Mouse (Mus musculus) hindbrain, embryonic 12.5 days (tissue): ENCODE data around the gene Slc16a9. TPM values are rescaled to one million over a fixed set of nuclear protein-coding genes. Genes with fewer than 3 reads are reported as not detected.
"Not testable (repeated sequence)": the region's sequence is repeated elsewhere in the genome, so short reads cannot be mapped to it uniquely, and the experiment has no call there.

Experiments used
- ATAC-seq: fragments of 200-750 bp; cut with Nextera tagmentation; 2 replicates; pipeline ENCODE4 v1.8.0; 2017; ENCODE audit warnings: moderate TSS enrichment; ENCODE audit not compliant: low FRiP score
- H3K27ac ChIP-seq: fragments of 300-500 bp; sonication (generic); 2 replicates; pipeline ENCODE4 v1.5.1; 2016; ENCODE audit warnings: mild to moderate bottlenecking
- H3K27me3 ChIP-seq: fragments of 300-500 bp; sonication (generic); 2 replicates; pipeline ENCODE4 v1.6.1; 2016; ENCODE audit warnings: mild to moderate bottlenecking
- H3K36me3 ChIP-seq: fragments of 300-500 bp; sonication (generic); 2 replicates; pipeline ENCODE4 v1.6.1; 2016; ENCODE audit warnings: mild to moderate bottlenecking
- H3K4me1 ChIP-seq: fragments of 300-500 bp; sonication (generic); 2 replicates; pipeline ENCODE4 v1.6.1; 2016
- H3K4me2 ChIP-seq: fragments of 300-500 bp; sonication (generic); replicated peaks from 2 replicates; pipeline ENCODE4 v1.6.1; 2016; ENCODE audit warnings: mild to moderate bottlenecking
- H3K4me3 ChIP-seq: fragments of 300-500 bp; sonication (generic); 2 replicates; pipeline ENCODE4 v1.5.1; 2016; ENCODE audit warnings: mild to moderate bottlenecking
- H3K9ac ChIP-seq: fragments of 300-500 bp; sonication (generic); 2 replicates; pipeline ENCODE4 v1.6.1; 2016; ENCODE audit warnings: mild to moderate bottlenecking, moderate library complexity
- H3K9me3 ChIP-seq: fragments of 300-500 bp; sonication (generic); replicated peaks from 2 replicates; pipeline ENCODE4 v1.6.1; 2016; ENCODE audit warnings: mild to moderate bottlenecking
- WGBS: fragments of 180-500 bp; shearing (Covaris S2); methylation state at CpG from one replicate; pipeline ENCODE4 v1.1.7; 2016; 5-methylcytosine and 5-hydroxymethylcytosine counted together
- polyA plus RNA-seq: library from polyadenylated mRNA; unstranded; fragments of >200 nt; fragmentation: Nextera tagmentation; extraction: Ambion mirVana; gene quantifications from 2 replicates; pipeline ENCODE4 v1.2.1, GENCODE M21; 2016

The Slc16a9 gene
- polyA plus RNA-seq, 1 experiment from 2014 or later: 1.3 TPM

DNA sequence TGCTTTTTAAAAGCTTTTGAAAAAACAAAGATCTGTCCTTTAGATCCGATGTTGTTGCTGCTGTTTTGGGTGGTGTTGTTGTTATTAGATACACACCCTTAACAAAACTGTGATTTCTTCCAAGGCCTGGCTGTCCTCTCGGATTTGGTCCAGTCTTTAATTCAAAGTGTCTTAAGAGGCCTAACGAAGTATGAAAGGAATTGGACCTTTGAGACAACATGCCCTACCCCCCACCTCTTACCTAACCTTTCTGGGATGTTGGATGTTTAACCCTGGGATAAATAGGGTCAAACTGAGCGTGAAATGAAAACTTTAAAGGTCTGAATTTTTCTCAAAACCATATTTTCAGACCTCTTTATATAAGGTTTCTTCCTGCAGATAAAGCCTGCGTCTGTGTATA, 23.9 kb upstream of the Slc16a9 start:
- Histone ChIP-seq H3K4me3 (no peak overlapping the region), H3K4me2 (no peak overlapping the region), H3K9ac (no peak overlapping the region), H3K9me3 (no peaks in the 10 kb centered on the region), H3K36me3 (no peaks in the 10 kb centered on the region), H3K27ac (no peak overlapping the region), H3K4me1 (no peaks in the 10 kb centered on the region), H3K27me3 (no peaks in the 10 kb centered on the region; the same call in 1 of the 2 replicates)
- no peak for ATAC-seq
- WGBS: 69% methylated on average over 5 of the region's 5 CpGs

GRCm38 (mm10) chr10:70222231-70222630, 22.7 kb upstream of the Slc16a9 start:
- H3K4me3 ChIP-seq, H3K27ac ChIP-seq, H3K36me3 ChIP-seq, ATAC-seq, H3K4me1 ChIP-seq, H3K4me2 ChIP-seq, H3K9ac ChIP-seq, H3K27me3 ChIP-seq, H3K9me3 ChIP-seq: not testable (repeated sequence)
- WGBS: 93% methylated on average over 8 of the region's 8 CpGs

GRCm38 (mm10) chr10:70224571-70224970, 20.3 kb upstream of the Slc16a9 start:
- Histone ChIP-seq H3K9me3 (no peaks in the 10 kb centered on the region), H3K4me3 (no peak overlapping the region), H3K27ac (no peak overlapping the region), H3K4me2 (no peak overlapping the region), H3K9ac (no peak overlapping the region), H3K36me3 (no peaks in the 10 kb centered on the region), H3K4me1 (no peaks in the 10 kb centered on the region), H3K27me3 (no peaks in the 10 kb centered on the region; the same call in 1 of the 2 replicates)
- ATAC-seq: no peak
- WGBS: 87% methylated on average over 6 of the region's 6 CpGs

DNA sequence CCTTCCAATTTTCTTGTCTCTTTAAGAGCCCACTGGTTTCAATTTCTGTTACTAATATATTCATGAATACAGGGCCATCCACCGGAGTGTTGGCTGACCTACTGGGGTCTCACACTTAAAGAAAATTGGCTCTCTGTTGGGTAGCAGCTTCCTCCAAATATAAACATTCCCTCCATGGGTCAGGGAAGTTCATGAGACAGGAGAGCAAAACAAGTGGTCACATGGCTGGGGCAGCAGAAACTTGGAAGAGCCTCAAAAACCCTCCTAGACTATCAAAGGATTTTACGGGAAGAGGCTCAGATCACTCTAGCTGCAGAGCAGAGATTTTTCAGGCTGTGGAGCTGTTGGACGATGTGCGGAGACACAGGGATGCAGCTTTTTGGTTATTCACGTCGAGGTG, 19.1 kb upstream of the Slc16a9 start:
- ATAC-seq: no peak
- H3K27me3 ChIP-seq: no peaks in the 10 kb centered on the region; the same call in 1 of the 2 replicates
- WGBS: 71% methylated on average over 6 of the region's 6 CpGs
- H3K27ac ChIP-seq: no peak overlapping the region
- no peaks in the 10 kb centered on the region for H3K4me1 ChIP-seq
- no peak overlapping the region for H3K4me2 ChIP-seq
- H3K4me3 ChIP-seq: no peak overlapping the region
- H3K9me3 ChIP-seq: no peaks in the 10 kb centered on the region
- H3K9ac ChIP-seq: no peak overlapping the region
- H3K36me3 ChIP-seq: no peaks in the 10 kb centered on the region

- no peaks in the 10 kb centered on the region for H3K4me1 ChIP-seq
- no peak overlapping the region for H3K4me3 ChIP-seq
Measured at GRCm38 (mm10) chr10:70226608-70227007, 18.3 kb upstream of the Slc16a9 start.

GRCm38 (mm10) chr10:70230352-70230751, 14.5 kb upstream of the Slc16a9 start:
- Histone ChIP-seq H3K4me3 (no peak overlapping the region), H3K36me3 (no peaks in the 10 kb centered on the region), H3K9me3 (no peaks in the 10 kb centered on the region), H3K27ac (no peak overlapping the region), H3K4me2 (no peak overlapping the region), H3K4me1 (no peaks in the 10 kb centered on the region), H3K27me3 (no peaks in the 10 kb centered on the region), H3K9ac (no peak overlapping the region)
- no peak for ATAC-seq
- 83% methylated on average over 6 of the region's 6 CpGs for WGBS

More at GRCm38 (mm10) chr10:70226608-70227007, 18.3 kb upstream of the Slc16a9 start:
- Histone ChIP-seq H3K36me3 (no peaks in the 10 kb centered on the region), H3K4me2 (no peak overlapping the region), H3K27ac (no peak overlapping the region), H3K27me3 (no peaks in the 10 kb centered on the region; the same call in 1 of the 2 replicates), H3K9ac (no peak overlapping the region), H3K9me3 (no peaks in the 10 kb centered on the region)
- ATAC-seq: no peak

DNA sequence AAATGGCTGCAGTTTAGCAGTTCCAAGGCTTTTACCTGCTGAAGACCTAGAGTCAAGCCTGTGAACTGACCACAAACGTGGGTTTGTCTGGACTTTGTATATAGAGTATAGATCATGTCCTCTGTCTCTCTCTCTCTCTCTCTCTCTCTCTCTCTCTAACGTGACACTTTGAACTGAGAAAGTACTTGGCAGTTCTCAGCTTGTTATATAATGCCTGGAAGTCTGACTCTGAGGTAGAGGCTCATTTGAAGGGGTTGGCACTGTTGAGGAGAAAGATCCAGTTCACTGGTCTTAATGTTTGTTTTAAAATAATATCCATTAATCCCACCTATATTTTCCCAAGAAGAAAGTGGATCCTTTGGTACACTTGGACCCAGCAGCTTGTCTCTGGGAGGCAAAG, 7.0 kb upstream of the Slc16a9 start:
- H3K9ac ChIP-seq: no peak overlapping the region
- no peak overlapping the region for H3K4me3 ChIP-seq
- ATAC-seq: no peak
- H3K4me1 ChIP-seq: 0 out of 2 replicates have a peak, but pooled peaks cover under 1% of the 10 kb centered on the region
- peaks cover 4% of the 10 kb centered on the region for H3K27me3 ChIP-seq
- no peaks in the 10 kb centered on the region for H3K36me3 ChIP-seq
- 79% methylated on average over 2 of the region's 2 CpGs for WGBS
- H3K27ac ChIP-seq: no peak overlapping the region
- H3K4me2 ChIP-seq: no peak overlapping the region
- no peaks in the 10 kb centered on the region for H3K9me3 ChIP-seq

GRCm38 (mm10) chr10:70242751-70243444, 2.0 kb upstream of the Slc16a9 start:
- Histone ChIP-seq H3K27ac (no peak overlapping the region), H3K9ac (no peak overlapping the region), H3K4me3 (no peak overlapping the region), H3K4me2 (no peak overlapping the region), H3K9me3 (no peaks in the 10 kb centered on the region), H3K4me1 (peaks cover 19% of the 10 kb centered on the region), H3K27me3 (peaks cover 47% of the 10 kb centered on the region), H3K36me3 (no peaks in the 10 kb centered on the region)
- no peak for ATAC-seq
- WGBS: 53% methylated on average over 8 of the region's 8 CpGs

GRCm38 (mm10) chr10:70245559-70245945, 652 bp downstream of the Slc16a9 start:
- Histone ChIP-seq H3K36me3 (no peaks in the 10 kb centered on the region), H3K27ac (no peak overlapping the region), H3K9me3 (no peaks in the 10 kb centered on the region), H3K4me3 (peak overlapping the region; percentile 65), H3K27me3 (peaks cover 47% of the 10 kb centered on the region), H3K9ac (peak overlapping the region; percentile 69), H3K4me1 (peaks cover 19% of the 10 kb centered on the region), H3K4me2 (peak overlapping the region; percentile 96)
- WGBS: 2% methylated on average over 16 of the region's 16 CpGs
- ATAC-seq: 0 out of 2 replicates have a peak, but pooled peaks have one; percentile 24

- Histone ChIP-seq H3K4me3 (peak overlapping the region; percentile 65; the same call in 1 of the 2 replicates), H3K9me3 (no peaks in the 10 kb centered on the region), H3K27me3 (peaks cover 47% of the 10 kb centered on the region), H3K27ac (no peak overlapping the region), H3K4me2 (peak overlapping the region; percentile 96), H3K9ac (no peak overlapping the region), H3K4me1 (peaks cover 19% of the 10 kb centered on the region), H3K36me3 (no peaks in the 10 kb centered on the region)
- WGBS: 29% methylated on average over 9 of the region's 9 CpGs
- no peak for ATAC-seq
Measured at GRCm38 (mm10) chr10:70246076-70246475, 1.2 kb downstream of the Slc16a9 start.

DNA sequence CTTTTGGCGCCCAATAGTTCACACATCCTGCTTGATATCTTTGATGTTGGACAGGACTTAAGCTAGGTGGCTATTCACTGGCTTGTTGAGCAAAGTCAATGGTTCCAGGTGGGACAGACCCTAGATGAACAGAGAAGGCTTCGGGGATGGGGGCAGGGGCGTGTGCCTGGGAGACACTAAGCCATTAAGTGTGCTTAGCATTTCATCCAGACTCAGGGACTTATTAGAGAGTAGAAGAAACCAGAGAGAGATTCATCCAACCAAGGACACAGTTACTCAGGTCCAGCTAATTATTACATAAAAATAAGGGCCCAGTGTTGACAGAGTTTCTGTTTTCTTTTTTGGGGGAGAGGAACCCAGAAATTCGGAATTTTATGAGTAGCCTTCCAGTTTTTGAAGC, 5.5 kb downstream of the Slc16a9 start:
- no peak overlapping the region for H3K4me3 ChIP-seq
- no peak overlapping the region for H3K9ac ChIP-seq
- no peaks in the 10 kb centered on the region for H3K9me3 ChIP-seq
- H3K27ac ChIP-seq: no peak overlapping the region
- WGBS: 84% methylated on average over 4 of the region's 4 CpGs
- H3K4me2 ChIP-seq: no peak overlapping the region
- peaks cover 4% of the 10 kb centered on the region for H3K4me1 ChIP-seq
- peaks cover 20% of the 10 kb centered on the region for H3K27me3 ChIP-seq
- H3K36me3 ChIP-seq: no peaks in the 10 kb centered on the region
- no peak for ATAC-seq

GRCm38 (mm10) chr10:70250766-70251165, 5.9 kb downstream of the Slc16a9 start:
- Histone ChIP-seq H3K36me3 (no peaks in the 10 kb centered on the region), H3K4me1 (peaks cover under 1% of the 10 kb centered on the region; the same call in 1 of the 2 replicates), H3K4me3 (no peak overlapping the region), H3K27ac (no peak overlapping the region), H3K9ac (no peak overlapping the region), H3K4me2 (no peak overlapping the region), H3K27me3 (peaks cover 16% of the 10 kb centered on the region), H3K9me3 (no peaks in the 10 kb centered on the region)
- ATAC-seq: no peak
- 86% methylated on average over 6 of the region's 6 CpGs for WGBS

DNA sequence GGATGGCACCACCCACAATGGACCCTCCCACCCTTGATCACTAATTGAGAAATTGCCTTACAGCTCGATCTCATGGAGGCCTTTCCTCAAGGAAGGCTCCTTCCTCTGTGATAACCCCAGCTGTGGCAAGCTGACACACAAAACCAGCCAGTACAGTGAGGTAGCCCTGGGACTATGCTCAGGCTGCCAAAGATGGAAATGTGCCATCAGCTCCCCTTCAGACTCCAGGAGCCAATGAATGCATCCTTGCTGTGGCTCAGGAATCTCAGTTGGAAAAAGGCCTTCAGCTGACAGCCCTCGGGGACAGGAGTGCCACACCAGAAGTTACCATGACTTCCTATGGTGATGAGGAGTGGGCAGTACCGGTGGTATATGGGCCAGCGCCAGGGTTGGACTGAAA, 9.8 kb downstream of the Slc16a9 start:
- no peak overlapping the region for H3K27ac ChIP-seq
- ATAC-seq: no peak
- no peak overlapping the region for H3K9ac ChIP-seq
- 84% methylated on average over 4 of the region's 4 CpGs for WGBS
- no peaks in the 10 kb centered on the region for H3K9me3 ChIP-seq
- no peaks in the 10 kb centered on the region for H3K27me3 ChIP-seq
- no peaks in the 10 kb centered on the region for H3K4me1 ChIP-seq
- H3K4me2 ChIP-seq: no peak overlapping the region
- H3K36me3 ChIP-seq: no peaks in the 10 kb centered on the region
- no peak overlapping the region for H3K4me3 ChIP-seq
